Mouse (Mus musculus) cerebellum, adult 2 months (tissue): ENCODE results near the gene Notch2. TPM values are rescaled to one million over a fixed set of nuclear protein-coding genes. Genes with fewer than 3 reads are reported as not detected.

Experiments
- DNase-seq, 2 experiments: peaks; one replicate each; pipeline ENCODE4 v3.0.0; 2021
- H3K27ac ChIP-seq: fragments of 200-500 bp; 2 replicates; pipeline ENCODE4 v1.5.1; 2012; ENCODE audit warnings: low read length, control low read depth, inconsistent platforms; ENCODE audit not compliant: insufficient read depth
- H3K27me3 ChIP-seq: fragments of 200-500 bp; 2 replicates; pipeline ENCODE4 v1.6.1; 2012; ENCODE audit warnings: inconsistent platforms, mild to moderate bottlenecking, low read length, moderate library complexity; ENCODE audit not compliant: control insufficient read depth, insufficient read depth
- H3K4me1 ChIP-seq: fragments of 200-500 bp; 2 replicates; pipeline ENCODE4 v1.6.1; 2011; ENCODE audit warnings: low read length; ENCODE audit not compliant: control insufficient read depth, insufficient read depth
- H3K4me3 ChIP-seq: fragments of 200-500 bp; replicated peaks from 2 replicates; pipeline ENCODE3; 2011; ENCODE audit warnings: mild to moderate bottlenecking, low read depth, low read length, control low read depth; ENCODE audit not compliant: insufficient read depth
- CTCF ChIP-seq: fragments of 200-500 bp; IDR thresholded peaks from 2 replicates; pipeline ENCODE4 v1.5.1; 2011; ENCODE audit warnings: low read depth, mild to moderate bottlenecking, control low read depth, low read length, moderate library complexity, borderline replicate concordance; ENCODE audit not compliant: insufficient read depth
- POLR2A ChIP-seq: fragments of 200-500 bp; IDR thresholded peaks from 2 replicates; pipeline ENCODE4 v1.6.1; 2011; ENCODE audit warnings: low read length, control low read depth, borderline replicate concordance; ENCODE audit not compliant: insufficient read depth
- WGBS: fragments of 180-500 bp; shearing (Covaris S2); methylation state at CpG from one replicate; pipeline ENCODE4 v1.1.7; 2018; 5-methylcytosine and 5-hydroxymethylcytosine counted together
- polyA plus RNA-seq: library from polyadenylated mRNA; depleted of rRNA; stranded (reverse); fragments of >200 nt; gene quantifications from 2 replicates; pipeline ENCODE4 v1.2.3, GENCODE M21; 2012

Gene Notch2
- polyA plus RNA-seq, 1 experiment = 5.1 TPM

- DNase-seq = no peak
- Histone ChIP-seq H3K27me3 (no peaks in the 10 kb centered on the region), H3K27ac (no peak overlapping the region), H3K4me3 (no peak overlapping the region), H3K4me1 (peaks cover 12% of the 10 kb centered on the region)
- WGBS = 87% methylated on average over 4 of the region's 4 CpGs
- TF ChIP-seq CTCF (no peak), POLR2A (no peak)
Measured at GRCm38 (mm10) chr3:98106115-98106514, 92.8 kb downstream of the Notch2 start.

DNA sequence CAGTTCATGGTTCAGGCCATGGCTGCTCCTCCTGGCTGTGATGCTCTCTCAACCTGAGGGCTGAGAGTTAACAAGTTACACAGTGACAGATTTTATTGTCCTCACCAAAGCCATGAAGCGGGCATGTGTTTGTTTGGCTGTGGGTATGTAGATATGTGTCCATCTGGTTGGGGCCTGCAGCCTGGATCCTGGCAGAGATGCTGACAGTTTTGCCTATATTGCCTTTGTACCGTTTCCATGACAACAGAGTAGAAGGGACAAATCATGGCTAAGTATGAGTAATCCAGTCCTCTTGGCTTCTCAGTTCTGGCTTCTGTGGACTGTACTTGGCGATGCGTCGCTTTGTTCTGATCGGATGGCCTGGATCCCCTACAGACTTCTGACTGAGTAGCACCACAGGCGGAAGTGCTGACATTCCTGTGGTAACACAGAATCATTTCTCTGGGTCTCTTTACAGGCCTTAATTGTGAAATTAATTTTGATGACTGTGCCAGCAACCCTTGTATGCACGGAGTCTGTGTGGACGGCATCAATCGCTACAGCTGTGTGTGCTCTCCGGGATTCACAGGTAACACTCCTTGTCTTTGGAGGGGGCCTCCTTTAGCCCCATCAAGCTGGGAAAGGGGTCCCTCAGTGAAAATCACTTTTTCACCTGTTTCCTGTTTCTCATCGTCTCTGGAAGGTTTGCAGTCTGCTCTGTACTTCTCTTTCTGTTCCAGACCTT, 93.4 kb downstream of the Notch2 start:
- 17% methylated on average over 12 of the region's 12 CpGs for whole genome bisulfite sequencing
- H3K27me3 ChIP-seq = no peaks in the 10 kb centered on the region
- no peak overlapping the region for H3K27ac ChIP-seq
- peak; percentile 21 to 63 for DNase-seq
- peaks cover 12% of the 10 kb centered on the region for H3K4me1 ChIP-seq
- H3K4me3 ChIP-seq = no peak overlapping the region
- TF ChIP-seq CTCF (no peak), POLR2A (no peak)

- Histone ChIP-seq H3K27ac (no peak overlapping the region), H3K27me3 (no peaks in the 10 kb centered on the region), H3K4me3 (no peak overlapping the region), H3K4me1 (peaks cover 12% of the 10 kb centered on the region)
- 95% methylated on average over 4 of the region's 4 CpGs for WGBS
- TF ChIP-seq CTCF = no peak
- TF ChIP-seq POLR2A = no peak
- no peak for DNase-seq
Measured at GRCm38 (mm10) chr3:98108416-98108815, 95.1 kb downstream of the Notch2 start.

- Histone ChIP-seq H3K4me3 (no peak overlapping the region), H3K27ac (no peak overlapping the region), H3K27me3 (no peaks in the 10 kb centered on the region), H3K4me1 (peaks cover 12% of the 10 kb centered on the region)
- no peak for DNase-seq
- WGBS = 91% methylated on average over 3 of the region's 3 CpGs
- no peak for TF ChIP-seq CTCF
- no peak for TF ChIP-seq POLR2A
Measured at GRCm38 (mm10) chr3:98108866-98109265, 95.5 kb downstream of the Notch2 start.

DNA sequence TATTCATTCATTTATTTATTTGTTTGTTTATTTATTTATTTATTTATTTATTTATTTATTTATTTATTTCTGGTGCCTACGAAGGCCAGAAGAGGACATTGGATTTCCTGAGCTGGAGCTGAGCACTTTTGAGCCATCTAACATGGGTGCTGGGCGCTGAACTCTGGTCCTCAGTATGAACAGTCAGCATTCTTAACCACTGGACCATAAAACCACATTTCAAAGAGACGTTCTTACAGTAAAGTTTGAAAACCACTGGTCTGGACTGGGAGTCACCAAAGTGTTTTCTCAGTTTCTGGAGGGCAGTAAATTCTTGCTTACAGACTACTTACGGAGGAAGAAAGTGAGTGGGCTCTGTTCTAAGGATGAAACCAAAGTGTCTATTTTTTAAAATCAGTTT, 97.3 kb downstream of the Notch2 start:
- 93% methylated on average over 4 of the region's 4 CpGs for WGBS
- DNase-seq = no peak
- Histone ChIP-seq H3K4me3 (no peak overlapping the region), H3K27ac (no peak overlapping the region), H3K4me1 (peaks cover 12% of the 10 kb centered on the region), H3K27me3 (no peaks in the 10 kb centered on the region)
- TF ChIP-seq CTCF (no peak), POLR2A (no peak)

- H3K27me3 ChIP-seq = no peaks in the 10 kb centered on the region
- 93% methylated on average over 3 of the region's 3 CpGs for WGBS
- no peak for DNase-seq
- TF ChIP-seq POLR2A = no peak
- no peak for TF ChIP-seq CTCF
- no peak overlapping the region for H3K4me3 ChIP-seq
- no peak overlapping the region for H3K27ac ChIP-seq
- H3K4me1 ChIP-seq = no peaks in the 10 kb centered on the region
Measured at GRCm38 (mm10) chr3:98118252-98118651, 104.9 kb downstream of the Notch2 start.

- Histone ChIP-seq H3K27me3 (no peaks in the 10 kb centered on the region), H3K4me1 (no peaks in the 10 kb centered on the region), H3K4me3 (no peak overlapping the region), H3K27ac (no peak overlapping the region)
- no peak for DNase-seq
- WGBS = 87% methylated on average over 6 of the region's 6 CpGs
- no peak for TF ChIP-seq CTCF
- no peak for TF ChIP-seq POLR2A
Measured at GRCm38 (mm10) chr3:98119338-98119737, 106.0 kb downstream of the Notch2 start.

- TF ChIP-seq POLR2A (no peak), CTCF (no peak)
- Histone ChIP-seq H3K4me3 (no peak overlapping the region), H3K4me1 (no peaks in the 10 kb centered on the region), H3K27ac (no peak overlapping the region), H3K27me3 (no peaks in the 10 kb centered on the region)
- 44% methylated on average over 6 of the region's 6 CpGs for whole genome bisulfite sequencing
- DNase-seq = no peak
Measured at GRCm38 (mm10) chr3:98120884-98121283, 107.6 kb downstream of the Notch2 start.
